Mouse (Mus musculus): ENCODE data around the gene Atp8b3. TPM values are rescaled to one million over a fixed set of nuclear protein-coding genes. Genes with fewer than 3 reads are reported as not detected.

Atp8b3 gene
- total and polyA plus RNA-seq, 2 experiments from 2014 or later: not detected

DNA sequence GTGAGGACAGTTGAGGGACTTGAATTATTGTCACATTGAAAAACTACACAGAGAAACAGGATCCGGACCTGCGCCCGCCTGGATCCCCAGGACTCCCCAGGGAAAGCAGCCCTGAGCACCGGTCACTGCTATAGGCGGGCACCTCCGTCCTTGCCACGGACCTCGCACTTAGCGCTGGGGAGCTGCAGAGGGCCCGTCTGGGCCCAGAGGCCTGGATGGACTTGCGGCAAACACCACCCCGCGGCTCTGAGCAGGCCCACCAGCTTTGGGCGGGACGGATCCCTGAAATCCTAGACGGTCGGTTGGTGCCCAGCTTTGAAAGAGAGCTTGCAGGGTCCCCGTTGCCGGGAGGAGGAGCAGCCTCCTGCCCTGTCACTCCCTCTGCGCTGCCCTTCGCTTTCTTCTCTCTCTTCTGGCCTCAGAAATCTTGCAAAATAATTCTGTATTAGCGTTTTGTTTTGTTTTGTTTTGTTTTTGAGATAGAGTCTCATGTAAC is 36.1 kb downstream of the Atp8b3 start:
- no peak for TF ChIP-seq EP300 (IDR thresholded peaks at IDR 0.05; ENCODE audit: low read depth)
- TF ChIP-seq CTCF (IDR thresholded peaks at IDR 0.05; ENCODE audit: low read depth): no peak
- Histone ChIP-seq H3K4me1 (ENCODE audit: control insufficient read depth, insufficient read depth) (no peaks in the 10 kb centered on the region), H3K27me3 (ENCODE audit: control insufficient read depth, insufficient read depth, low read length) (peaks cover 85% of the 10 kb centered on the region), H3K36me3 (replicated peaks; ENCODE audit: control insufficient read depth, insufficient read depth, low read length) (no peaks in the 10 kb centered on the region), H3K27ac (ENCODE audit: low read depth) (no peak overlapping the region), H3K9me3 (replicated peaks; ENCODE audit: control insufficient read depth, low read length) (no peaks in the 10 kb centered on the region), H3K4me2 (ENCODE audit: low read depth, low read length) (no peak overlapping the region), H3K9ac (replicated peaks; ENCODE audit: low read depth, low read length) (no peak overlapping the region), H3K4me3 (ENCODE audit: low read depth, low read length) (no peak overlapping the region)
- no peak for ATAC-seq (ENCODE audit: insufficient read depth, low read depth)
- no peak for DNase-seq (ENCODE audit: low spot score)
- WGBS: 8% methylated on average over 22 of the region's 22 CpGs

DNA sequence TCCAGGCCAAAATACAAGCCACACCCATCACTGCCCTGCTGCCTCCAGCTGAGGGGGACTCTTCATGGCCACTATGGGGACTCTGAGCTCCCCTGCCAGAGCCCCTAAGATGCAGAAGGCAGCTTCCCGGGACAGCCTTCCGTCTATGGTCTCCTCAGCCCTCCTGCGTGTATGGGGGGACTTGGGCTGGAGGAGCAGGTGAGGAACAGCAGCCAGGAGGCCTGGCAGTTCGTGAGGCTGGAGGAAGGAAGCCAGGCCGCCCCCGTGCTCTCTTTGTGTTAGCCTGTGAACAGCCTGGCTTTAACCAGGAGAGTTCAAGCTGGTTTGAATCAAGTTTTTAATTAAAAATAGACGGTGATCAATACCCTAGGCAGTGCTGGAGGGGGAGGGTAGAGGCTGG is 36.6 kb downstream of the Atp8b3 start:
- H3K36me3 ChIP-seq (replicated peaks; ENCODE audit: control insufficient read depth, insufficient read depth, low read length): no peaks in the 10 kb centered on the region
- TF ChIP-seq CTCF (IDR thresholded peaks at IDR 0.05; ENCODE audit: low read depth) (no peak), EP300 (IDR thresholded peaks at IDR 0.05; ENCODE audit: low read depth) (no peak)
- 2% methylated on average over 7 of the region's 7 CpGs for WGBS
- H3K9me3 ChIP-seq (replicated peaks; ENCODE audit: control insufficient read depth, low read length): no peaks in the 10 kb centered on the region
- no peak overlapping the region for H3K4me2 ChIP-seq (ENCODE audit: low read depth, low read length)
- H3K27ac ChIP-seq (ENCODE audit: low read depth): no peak overlapping the region
- ATAC-seq (ENCODE audit: insufficient read depth, low read depth) (no peak), DNase-seq (ENCODE audit: low spot score) (no peak)
- H3K4me1 ChIP-seq (ENCODE audit: control insufficient read depth, insufficient read depth): no peaks in the 10 kb centered on the region
- no peak overlapping the region for H3K4me3 ChIP-seq (ENCODE audit: low read depth, low read length)
- H3K9ac ChIP-seq (replicated peaks; ENCODE audit: low read depth, low read length): no peak overlapping the region
- H3K27me3 ChIP-seq (ENCODE audit: control insufficient read depth, insufficient read depth, low read length): peaks cover 90% of the 10 kb centered on the region

DNA sequence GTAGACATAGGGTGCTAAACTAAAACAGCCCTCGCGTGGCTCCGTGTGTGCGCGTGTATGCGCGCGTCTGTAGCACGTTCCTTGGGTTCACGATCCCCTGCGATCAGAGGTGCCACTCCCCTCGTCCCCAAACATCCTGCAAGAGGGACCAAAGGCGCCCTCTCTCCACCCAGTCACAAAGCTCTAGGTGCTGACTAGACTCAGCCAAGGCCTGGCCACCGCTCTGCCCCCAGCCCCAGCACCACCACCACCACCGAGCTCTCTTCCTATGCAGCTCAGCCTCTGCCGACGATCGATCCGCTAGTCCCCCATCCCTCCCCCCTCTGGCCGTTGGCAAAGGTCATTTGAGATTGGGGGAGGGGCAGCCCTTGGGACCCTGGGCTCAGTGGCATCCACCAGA is 42.5 kb downstream of the Atp8b3 start:
- Histone ChIP-seq H3K9me3 (replicated peaks; ENCODE audit: control insufficient read depth, low read length) (no peaks in the 10 kb centered on the region), H3K4me3 (ENCODE audit: low read depth, low read length) (no peak overlapping the region), H3K9ac (replicated peaks; ENCODE audit: low read depth, low read length) (no peak overlapping the region), H3K27me3 (ENCODE audit: control insufficient read depth, insufficient read depth, low read length) (peaks cover 100% of the 10 kb centered on the region), H3K27ac (ENCODE audit: low read depth) (no peak overlapping the region), H3K4me1 (ENCODE audit: control insufficient read depth, insufficient read depth) (peaks cover 16% of the 10 kb centered on the region), H3K36me3 (replicated peaks; ENCODE audit: control insufficient read depth, insufficient read depth, low read length) (no peaks in the 10 kb centered on the region), H3K4me2 (ENCODE audit: low read depth, low read length) (no peak overlapping the region)
- TF ChIP-seq CTCF (IDR thresholded peaks at IDR 0.05; ENCODE audit: low read depth): no peak
- under 1% methylated on average over 20 of the region's 20 CpGs for whole genome bisulfite sequencing
- DNase-seq (ENCODE audit: low spot score) (no peak), ATAC-seq (ENCODE audit: insufficient read depth, low read depth) (no peak)

DNA sequence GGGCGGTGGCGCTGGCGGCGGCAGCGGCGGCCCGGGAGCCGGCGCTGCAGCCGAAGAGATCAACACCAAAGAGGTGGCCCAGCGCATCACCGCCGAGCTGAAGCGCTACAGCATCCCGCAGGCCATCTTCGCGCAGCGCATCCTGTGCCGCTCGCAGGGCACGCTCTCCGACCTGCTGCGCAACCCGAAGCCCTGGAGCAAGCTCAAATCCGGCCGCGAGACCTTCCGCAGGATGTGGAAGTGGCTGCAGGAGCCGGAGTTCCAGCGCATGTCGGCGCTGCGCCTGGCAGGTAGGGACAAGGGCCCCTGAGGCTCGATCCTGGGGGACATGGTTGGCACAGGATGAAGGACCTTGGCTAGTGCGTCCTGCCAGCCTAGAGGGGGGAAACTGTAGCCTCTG is 43.0 kb downstream of the Atp8b3 start:
- TF ChIP-seq CTCF (IDR thresholded peaks at IDR 0.05; ENCODE audit: low read depth) (no peak), EP300 (IDR thresholded peaks at IDR 0.05; ENCODE audit: low read depth) (no peak)
- Histone ChIP-seq H3K4me1 (ENCODE audit: control insufficient read depth, insufficient read depth) (peaks cover 16% of the 10 kb centered on the region), H3K9ac (replicated peaks; ENCODE audit: low read depth, low read length) (no peak overlapping the region), H3K4me3 (ENCODE audit: low read depth, low read length) (peak overlapping the region; percentile 42), H3K36me3 (replicated peaks; ENCODE audit: control insufficient read depth, insufficient read depth, low read length) (no peaks in the 10 kb centered on the region), H3K27ac (ENCODE audit: low read depth) (no peak overlapping the region), H3K9me3 (replicated peaks; ENCODE audit: control insufficient read depth, low read length) (no peaks in the 10 kb centered on the region), H3K4me2 (ENCODE audit: low read depth, low read length) (peak overlapping the region; percentile 67), H3K27me3 (ENCODE audit: control insufficient read depth, insufficient read depth, low read length) (peaks cover 100% of the 10 kb centered on the region)
- no peak for DNase-seq (ENCODE audit: low spot score)
- WGBS: 0% methylated on average over 27 of the region's 35 CpGs
- ATAC-seq (ENCODE audit: insufficient read depth, low read depth): no peak

DNA sequence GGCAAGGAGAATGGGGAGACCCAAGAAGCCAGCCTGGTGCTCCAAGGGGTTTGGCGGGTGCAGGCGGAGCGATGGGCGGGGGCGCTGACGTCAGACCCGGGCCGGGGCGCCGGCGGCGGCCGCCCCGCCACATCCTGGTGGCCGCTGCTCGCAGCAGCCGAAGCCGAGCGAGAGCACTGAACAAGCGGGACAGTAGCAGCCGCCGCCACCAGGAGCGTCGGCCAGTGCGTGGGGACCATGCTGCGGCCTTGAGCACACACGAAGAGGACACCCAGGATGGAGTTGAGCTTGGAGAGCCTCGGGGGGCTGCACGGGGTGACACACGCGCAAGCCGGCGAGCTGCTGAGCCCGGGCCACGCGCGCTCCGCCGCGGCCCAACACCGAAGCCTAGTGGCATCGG is 44.2 kb downstream of the Atp8b3 start, which contains the start of gene Onecut3:
Gene Onecut3, plus strand, starts transcription at position 104 of the 400 bp plus-strand sequence.
- peak within 1 kb of the TSS; percentile 67 for H3K4me2 ChIP-seq (ENCODE audit: low read depth, low read length)
- H3K36me3 ChIP-seq (replicated peaks; ENCODE audit: control insufficient read depth, insufficient read depth, low read length): no peaks in the 10 kb centered on the region
- WGBS: under 1% methylated on average over 35 of the region's 42 CpGs
- peaks cover 16% of the 10 kb centered on the region for H3K4me1 ChIP-seq (ENCODE audit: control insufficient read depth, insufficient read depth)
- DNase-seq (ENCODE audit: low spot score) (no peak), ATAC-seq (ENCODE audit: insufficient read depth, low read depth) (peak; percentile 45; the same call in 1 of the 2 replicates)
- H3K27me3 ChIP-seq (ENCODE audit: control insufficient read depth, insufficient read depth, low read length): peaks cover 100% of the 10 kb centered on the region
- H3K27ac ChIP-seq (ENCODE audit: low read depth): no peak within 1 kb of the TSS
- H3K9ac ChIP-seq (replicated peaks; ENCODE audit: low read depth, low read length): no peak within 1 kb of the TSS
- peak within 1 kb of the TSS; percentile 42 for H3K4me3 ChIP-seq (ENCODE audit: low read depth, low read length)
- H3K9me3 ChIP-seq (replicated peaks; ENCODE audit: control insufficient read depth, low read length): no peaks in the 10 kb centered on the region
- TF ChIP-seq EP300 (IDR thresholded peaks at IDR 0.05; ENCODE audit: low read depth) (no peak), CTCF (IDR thresholded peaks at IDR 0.05; ENCODE audit: low read depth) (no peak)

DNA sequence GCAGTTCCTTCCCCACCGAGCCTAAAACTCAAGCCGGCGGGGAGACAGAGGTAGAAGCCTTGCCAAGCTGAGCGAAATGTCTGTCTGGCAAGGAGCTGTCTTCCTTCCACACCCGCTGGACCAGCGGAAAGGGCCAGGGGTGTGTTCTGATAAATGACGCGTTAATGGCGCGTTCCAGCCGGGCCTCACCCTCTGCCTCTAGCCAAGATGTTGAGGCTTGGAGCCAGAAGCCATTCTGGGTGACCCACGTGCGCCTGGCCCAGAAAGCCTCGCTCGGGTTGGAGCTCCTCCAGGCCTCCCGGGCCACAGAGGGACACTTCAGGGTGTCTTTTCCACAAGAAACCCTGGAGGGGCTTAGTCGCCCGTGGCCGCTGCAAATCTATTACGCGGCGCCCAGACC is 48.9 kb downstream of the Atp8b3 start:
- under 1% methylated on average over 22 of the region's 22 CpGs for WGBS
- Histone ChIP-seq H3K27ac (ENCODE audit: low read depth) (no peak overlapping the region), H3K27me3 (ENCODE audit: control insufficient read depth, insufficient read depth, low read length) (peaks cover 82% of the 10 kb centered on the region), H3K36me3 (replicated peaks; ENCODE audit: control insufficient read depth, insufficient read depth, low read length) (no peaks in the 10 kb centered on the region), H3K4me1 (ENCODE audit: control insufficient read depth, insufficient read depth) (peaks cover 8% of the 10 kb centered on the region), H3K9ac (replicated peaks; ENCODE audit: low read depth, low read length) (no peak overlapping the region), H3K4me2 (ENCODE audit: low read depth, low read length) (peak overlapping the region; percentile 5; the same call in 1 of the 2 replicates), H3K9me3 (replicated peaks; ENCODE audit: control insufficient read depth, low read length) (no peaks in the 10 kb centered on the region), H3K4me3 (ENCODE audit: low read depth, low read length) (peak overlapping the region; percentile 20)
- DNase-seq (ENCODE audit: low spot score) (peak; percentile 31), ATAC-seq (ENCODE audit: insufficient read depth, low read depth) (peak; percentile 42)
- no peak for TF ChIP-seq CTCF (IDR thresholded peaks at IDR 0.05; ENCODE audit: low read depth)
- no peak for TF ChIP-seq EP300 (IDR thresholded peaks at IDR 0.05; ENCODE audit: low read depth)
